Comparison of ENCODE assay signal across 14 mouse cellular contexts in genomic region chr15:10611040-10611439, GRCm38 (mm10). TPM values are rescaled to one million over a fixed set of nuclear protein-coding genes. Genes with fewer than 3 reads are reported as not detected.
"Had no signal": no experiment of that assay in that cellular context is flagged by ENCODE, and none has a peak within 500 bp of the region (broad histone marks: within the 10 kb centered on the region; RNA-seq: fewer than 3 reads in every experiment).

No protein-coding gene starts in this region.

- ATAC-seq: liver, postnatal 0 days had no signal

- H3K4me3 ChIP-seq: layer of hippocampus, adult 2 months; limb, embryonic 12.5 days; liver, embryonic 13.5 days; lung, embryonic 15.5 days had no signal

- H3K9me3 ChIP-seq: limb, embryonic 12.5 days; liver, embryonic 13.5 days; lung, embryonic 15.5 days had no signal

- DNase-seq: kidney, adult 18-20 months; kidney, postnatal 10 days; kidney, postnatal 4 days; liver; liver, embryonic 13.5 days; liver, postnatal 0 days; thymus, adult 18-20 months; thymus, postnatal 14 days had no signal

- H3K9ac ChIP-seq: limb, embryonic 12.5 days; liver, embryonic 13.5 days; liver, postnatal 0 days; lung, embryonic 15.5 days had no signal

- H3K36me3 ChIP-seq: liver, embryonic 13.5 days had no signal

- H3K27me3 ChIP-seq: limb, embryonic 12.5 days; liver, embryonic 13.5 days; lung, embryonic 15.5 days had no signal

- H3K27ac ChIP-seq: layer of hippocampus, adult 2 months; limb, embryonic 12.5 days; liver, embryonic 13.5 days; lung, embryonic 15.5 days had no signal

- H3K4me2 ChIP-seq: limb, embryonic 12.5 days; liver, embryonic 13.5 days; lung, embryonic 15.5 days had no signal

- H3K4me1 ChIP-seq: liver, embryonic 13.5 days had no signal

RNA-seq across cellular contexts. Expression of gene Ttc23l, which starts 52.6 kb away (rescaled TPM):
- polyA plus RNA-seq: intestine, embryonic 14.5 days; kidney, embryonic 14.5 days; limb, embryonic 12.5 days; liver, embryonic 13.5 days; liver, postnatal 0 days; lung, embryonic 15.5 days; stomach, embryonic 14.5 days had no signal
